Mouse (Mus musculus): ENCODE measurements at regions not wholly inside any gene's neighbourhood (a gene's known extent, or its start where the extent isn't known, plus 50 kb on each side); places are given as distances from the start of the nearest gene placed in this dataset.

DNA sequence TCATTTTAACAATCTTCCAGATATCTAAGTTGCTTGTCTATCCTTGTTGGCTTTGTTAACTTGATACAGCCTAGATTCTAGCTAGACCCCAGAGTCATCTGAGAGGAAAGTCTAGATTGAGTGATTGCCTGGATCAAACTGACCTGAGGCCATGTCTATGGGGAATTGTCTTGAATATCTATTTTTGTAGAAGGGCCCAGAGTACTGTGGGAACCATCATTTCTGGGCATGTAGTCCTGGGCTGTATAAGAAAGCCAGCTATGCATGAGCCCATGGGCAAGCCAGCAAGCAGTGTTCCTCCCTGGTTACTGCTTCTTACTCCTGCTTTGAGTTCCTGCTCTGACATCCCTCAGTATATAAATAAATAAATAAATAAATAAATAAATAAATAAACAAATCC, 199.7 kb upstream of the Tle3 start:
- Histone ChIP-seq H3K36me3 (no peaks in the 10 kb centered on the region), H3K9ac (no peak overlapping the region), H3K4me2 (no peak overlapping the region), H3K27ac (replicated peaks) (no peak overlapping the region), H3K27me3 (peaks cover 3% of the 10 kb centered on the region; the same call in 1 of the 2 replicates), H3K4me1 (replicated peaks) (peaks cover 4% of the 10 kb centered on the region; the same call in 1 of the 2 replicates), H3K4me3 (no peak overlapping the region), H3K9me3 (no peaks in the 10 kb centered on the region)
- ATAC-seq (ENCODE audit: low FRiP score, low read depth): no peak

DNA sequence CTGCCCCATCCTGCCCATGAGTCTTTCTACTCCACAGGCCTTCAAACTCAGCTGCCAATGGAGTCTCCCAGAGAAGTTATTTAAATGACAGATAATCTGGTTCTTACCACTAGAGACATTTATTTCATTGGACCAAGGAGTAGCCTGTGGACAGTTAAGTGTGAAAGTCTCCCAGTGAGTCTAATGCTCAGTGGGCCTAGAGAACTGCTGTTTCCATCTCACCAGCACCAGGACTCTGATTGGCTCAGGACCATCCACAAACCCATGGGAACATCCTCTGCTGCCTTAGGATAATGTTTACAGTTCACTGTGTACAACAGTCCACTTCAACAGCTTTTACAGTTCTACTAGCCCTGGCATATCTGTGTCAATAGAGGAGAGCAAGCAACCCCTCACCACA, 198.6 kb upstream of the Tle3 start:
- H3K36me3 ChIP-seq: no peaks in the 10 kb centered on the region
- no peak overlapping the region for H3K27ac ChIP-seq (replicated peaks)
- no peaks in the 10 kb centered on the region for H3K9me3 ChIP-seq
- peaks cover 3% of the 10 kb centered on the region; the same call in 1 of the 2 replicates for H3K27me3 ChIP-seq
- peaks cover 4% of the 10 kb centered on the region; the same call in 1 of the 2 replicates for H3K4me1 ChIP-seq (replicated peaks)
- no peak overlapping the region for H3K9ac ChIP-seq
- ATAC-seq (ENCODE audit: low FRiP score, low read depth): no peak
- H3K4me2 ChIP-seq: no peak overlapping the region
- H3K4me3 ChIP-seq: no peak overlapping the region

DNA sequence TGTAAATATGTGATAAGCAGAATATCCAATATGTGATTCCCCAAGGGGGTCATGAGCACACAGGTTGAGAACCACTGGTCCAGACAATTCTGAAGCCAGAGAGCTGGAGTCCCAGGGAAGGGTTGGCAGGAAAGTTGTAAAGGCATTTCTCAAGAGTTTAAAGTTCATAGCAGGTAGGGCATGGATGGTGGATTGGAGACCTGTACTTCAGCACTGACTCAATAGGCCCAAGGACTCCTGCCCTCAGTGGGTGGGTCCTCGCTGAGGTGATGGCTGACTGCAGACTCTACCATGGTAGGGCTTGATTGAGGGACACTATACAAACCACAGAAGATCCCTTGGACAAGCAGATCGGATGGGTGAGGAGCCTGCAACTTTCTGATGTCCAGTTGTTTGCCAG, 196.8 kb upstream of the Tle3 start:
- H3K4me1 ChIP-seq (replicated peaks): peaks cover 4% of the 10 kb centered on the region; the same call in 1 of the 2 replicates
- H3K4me2 ChIP-seq: no peak overlapping the region
- ATAC-seq (ENCODE audit: low FRiP score, low read depth): no peak
- H3K36me3 ChIP-seq: no peaks in the 10 kb centered on the region
- no peak overlapping the region for H3K27ac ChIP-seq (replicated peaks)
- no peaks in the 10 kb centered on the region for H3K9me3 ChIP-seq
- H3K27me3 ChIP-seq: peaks cover 3% of the 10 kb centered on the region; the same call in 1 of the 2 replicates
- 94% methylated on average over 2 of the region's 2 CpGs for WGBS
- no peak overlapping the region for H3K9ac ChIP-seq
- no peak overlapping the region for H3K4me3 ChIP-seq

DNA sequence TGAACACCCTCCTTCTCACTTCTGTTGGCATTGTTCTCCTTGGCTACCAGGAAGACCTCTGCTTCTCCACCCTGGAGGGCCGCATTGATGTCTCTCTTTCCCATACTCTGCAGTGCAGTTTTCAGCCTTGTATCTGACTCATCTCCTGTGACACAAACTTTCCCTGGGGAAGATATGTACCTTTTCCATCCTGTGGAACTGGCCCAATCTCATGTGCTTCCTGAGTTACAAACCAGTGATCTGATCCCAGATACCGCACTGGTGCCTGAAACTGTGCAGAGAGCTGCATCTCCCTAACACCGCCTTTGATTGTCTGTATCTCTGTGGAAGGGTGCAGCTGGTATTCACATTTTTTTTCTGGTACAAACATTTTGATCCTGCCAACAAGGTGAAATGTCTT, 195.3 kb upstream of the Tle3 start:
- Histone ChIP-seq H3K4me1 (replicated peaks) (peaks cover 4% of the 10 kb centered on the region; the same call in 1 of the 2 replicates), H3K27ac (replicated peaks) (no peak overlapping the region), H3K4me3 (no peak overlapping the region), H3K4me2 (no peak overlapping the region), H3K9me3 (no peaks in the 10 kb centered on the region), H3K9ac (no peak overlapping the region), H3K27me3 (peaks cover 3% of the 10 kb centered on the region; the same call in 1 of the 2 replicates), H3K36me3 (no peaks in the 10 kb centered on the region)
- WGBS: 97% methylated on average over 3 of the region's 3 CpGs
- no peak for ATAC-seq (ENCODE audit: low FRiP score, low read depth)

DNA sequence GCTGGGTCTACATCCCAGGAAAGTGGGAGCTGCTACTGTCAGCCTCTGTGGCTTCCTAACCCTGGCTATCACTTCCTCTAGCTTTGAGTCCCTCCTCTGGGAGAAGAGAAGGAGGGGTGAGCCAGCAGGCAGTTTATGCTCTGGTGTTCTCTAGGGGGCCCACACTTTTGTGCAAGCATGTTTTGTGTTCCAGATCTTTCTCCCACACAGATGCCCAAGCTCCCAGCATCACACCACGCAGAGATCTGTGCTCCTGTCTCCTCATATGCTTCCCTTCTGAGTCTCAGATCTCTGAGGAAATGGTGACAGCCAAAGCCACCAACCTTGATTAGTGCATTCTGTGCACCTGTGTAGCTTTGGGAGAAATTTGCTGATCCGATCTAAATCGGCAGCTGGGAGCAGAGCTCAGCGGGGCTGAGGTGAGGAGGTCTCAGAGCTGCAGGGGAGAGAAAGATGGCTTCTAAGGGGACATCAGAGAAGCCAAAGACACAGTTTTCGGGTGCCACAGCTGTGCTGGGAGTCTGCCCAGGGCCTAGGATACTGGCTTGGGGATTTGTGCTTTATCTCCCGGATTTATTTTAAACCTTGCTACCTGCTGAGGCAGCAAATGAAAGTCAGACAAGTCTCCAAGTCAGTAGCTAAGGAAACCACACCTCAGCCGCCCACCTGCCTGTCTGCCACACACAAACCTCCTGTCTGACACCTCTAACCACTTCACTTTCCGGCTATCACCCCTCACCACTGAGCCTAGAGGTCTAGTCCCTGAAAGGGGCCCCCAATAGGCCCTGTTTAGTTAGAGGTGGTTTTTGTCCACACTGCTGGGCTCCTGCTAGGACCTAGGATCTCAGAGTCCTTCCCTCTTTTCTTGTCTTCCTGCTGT, 185.4 kb upstream of the Tle3 start:
- Histone ChIP-seq H3K9me3 (no peaks in the 10 kb centered on the region), H3K27ac (replicated peaks) (no peak overlapping the region), H3K4me1 (replicated peaks) (no peaks in the 10 kb centered on the region), H3K4me2 (no peak overlapping the region), H3K36me3 (no peaks in the 10 kb centered on the region), H3K4me3 (no peak overlapping the region), H3K27me3 (no peaks in the 10 kb centered on the region), H3K9ac (no peak overlapping the region)
- no peak for ATAC-seq (ENCODE audit: low FRiP score, low read depth)
- WGBS: 65% methylated on average over 8 of the region's 8 CpGs

DNA sequence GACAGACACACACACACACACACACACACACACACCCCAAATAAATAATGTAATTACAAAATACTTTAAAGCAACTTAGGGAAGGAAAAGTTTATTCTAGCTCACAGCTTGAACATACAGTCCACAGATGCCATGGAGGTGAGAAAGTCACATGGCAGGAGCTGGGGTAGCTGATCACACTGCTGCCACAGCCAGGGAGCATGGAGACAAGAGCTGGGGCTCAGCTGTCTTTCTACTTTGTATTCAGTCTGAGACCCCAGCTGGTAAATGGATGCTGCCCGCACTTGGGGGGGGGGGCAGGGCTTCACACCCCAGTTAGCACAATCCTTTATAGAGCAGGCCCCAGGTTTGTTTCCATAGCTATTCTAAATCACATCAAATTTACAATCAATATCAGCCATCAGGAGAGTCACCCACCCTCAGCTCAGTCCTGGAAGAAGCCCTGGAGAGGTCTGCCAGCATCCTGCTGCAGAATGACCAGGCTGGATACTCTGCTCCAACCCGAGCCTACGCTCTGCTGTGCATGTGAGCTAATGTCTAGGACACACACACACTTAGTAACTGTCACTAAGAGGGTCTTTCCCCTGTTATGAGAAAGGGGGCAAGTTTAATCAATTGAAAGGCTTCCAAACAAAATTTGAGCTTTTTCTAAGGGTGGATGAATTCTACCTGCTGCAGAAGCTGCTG, 184.3 kb upstream of the Tle3 start:
- no peaks in the 10 kb centered on the region for H3K4me1 ChIP-seq (replicated peaks)
- H3K36me3 ChIP-seq: no peaks in the 10 kb centered on the region
- 24% methylated on average over 3 of the region's 3 CpGs for WGBS
- H3K9me3 ChIP-seq: no peaks in the 10 kb centered on the region
- ATAC-seq (ENCODE audit: low FRiP score, low read depth): no peak
- no peak overlapping the region for H3K27ac ChIP-seq (replicated peaks)
- H3K4me3 ChIP-seq: no peak overlapping the region
- no peaks in the 10 kb centered on the region for H3K27me3 ChIP-seq
- no peak overlapping the region for H3K4me2 ChIP-seq
- no peak overlapping the region for H3K9ac ChIP-seq

DNA sequence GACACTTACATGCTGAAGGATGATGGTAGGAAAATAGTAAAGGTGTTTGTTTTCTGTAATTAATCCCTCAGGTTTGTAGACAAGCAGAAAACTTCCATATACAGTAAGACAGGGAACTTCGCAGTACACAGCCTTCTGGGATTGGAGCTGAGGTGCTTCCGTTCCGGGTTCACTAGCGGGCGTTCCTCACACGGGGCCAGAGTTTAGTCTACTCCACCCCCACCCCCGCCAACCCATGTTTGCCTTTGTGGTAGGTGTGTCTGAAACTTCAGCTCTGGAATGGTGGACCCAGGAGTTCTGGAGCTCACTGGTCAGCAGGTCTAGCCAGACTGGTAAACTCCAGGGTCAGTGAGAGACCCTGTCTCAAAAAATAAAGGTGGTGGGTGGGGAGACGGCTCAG, 182.9 kb upstream of the Tle3 start:
- Histone ChIP-seq H3K27me3 (0 out of 2 replicates have a peak, but pooled peaks cover 2% of the 10 kb centered on the region), H3K4me1 (replicated peaks) (no peaks in the 10 kb centered on the region), H3K4me3 (no peak overlapping the region), H3K9me3 (no peaks in the 10 kb centered on the region), H3K27ac (replicated peaks) (no peak overlapping the region), H3K4me2 (no peak overlapping the region), H3K9ac (no peak overlapping the region), H3K36me3 (no peaks in the 10 kb centered on the region)
- ATAC-seq (ENCODE audit: low FRiP score, low read depth): no peak
- 94% methylated on average over 8 of the region's 8 CpGs for WGBS

DNA sequence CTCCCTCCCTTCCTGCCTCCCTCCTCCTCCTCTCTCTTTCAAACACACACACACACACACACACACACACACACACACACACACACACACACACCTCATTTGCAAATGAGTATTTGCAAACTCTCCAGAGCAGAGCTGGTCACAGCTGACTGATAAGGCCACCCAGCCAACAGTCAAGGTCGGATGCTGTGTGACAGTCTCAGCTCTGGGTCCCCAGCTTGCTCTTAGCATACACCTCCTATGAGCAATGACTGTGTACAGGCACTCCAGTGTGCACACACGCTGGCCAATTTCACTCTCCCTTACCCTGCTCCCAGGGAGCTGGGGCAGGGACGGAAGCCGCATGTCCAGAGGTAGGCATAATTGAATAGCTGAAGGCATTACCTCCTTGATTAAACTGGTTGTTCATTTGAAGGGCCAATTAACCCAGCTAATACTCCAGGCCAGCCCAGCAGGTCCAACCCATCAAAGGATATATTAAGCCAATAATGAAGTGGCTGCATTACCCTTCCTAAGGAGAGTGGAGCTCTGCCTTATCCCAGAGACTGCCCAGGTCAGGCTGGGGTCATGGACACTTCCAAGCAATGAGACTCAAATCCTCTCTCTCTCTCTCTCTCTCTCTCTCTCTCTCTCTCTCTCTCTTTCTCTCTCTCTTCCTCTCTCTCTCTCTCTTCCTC, 173.0 kb upstream of the Tle3 start:
- no peak overlapping the region for H3K4me3 ChIP-seq
- H3K4me2 ChIP-seq: no peak overlapping the region
- H3K4me1 ChIP-seq (replicated peaks): peaks cover 14% of the 10 kb centered on the region
- no peaks in the 10 kb centered on the region for H3K36me3 ChIP-seq
- ATAC-seq (ENCODE audit: low FRiP score, low read depth): no peak
- no peaks in the 10 kb centered on the region for H3K9me3 ChIP-seq
- H3K9ac ChIP-seq: no peak overlapping the region
- 44% methylated on average over 4 of the region's 4 CpGs for WGBS
- H3K27me3 ChIP-seq: peaks cover 4% of the 10 kb centered on the region; the same call in 1 of the 2 replicates
- no peak overlapping the region for H3K27ac ChIP-seq (replicated peaks)

DNA sequence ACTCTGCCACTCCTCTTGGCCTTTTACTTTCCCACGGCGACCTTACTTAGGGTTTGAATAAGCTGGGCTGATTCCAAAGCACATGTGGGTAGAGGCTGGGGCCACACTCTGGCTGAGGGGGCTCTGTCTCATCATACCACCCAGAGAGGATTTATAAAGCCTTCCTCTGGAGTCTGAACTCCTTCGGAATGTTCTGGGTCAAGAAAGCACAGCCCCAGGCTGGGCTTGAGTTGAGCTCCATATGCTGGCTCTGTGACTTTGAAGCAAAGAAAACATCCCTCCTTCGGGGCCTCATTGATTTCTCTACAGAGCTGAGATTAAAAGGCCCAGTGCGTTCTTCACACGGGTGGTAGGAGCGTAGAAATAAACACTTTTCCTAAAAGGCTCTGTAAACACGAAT, 172.3 kb upstream of the Tle3 start:
- Histone ChIP-seq H3K27me3 (peaks cover 4% of the 10 kb centered on the region; the same call in 1 of the 2 replicates), H3K4me1 (replicated peaks) (peaks cover 16% of the 10 kb centered on the region), H3K4me2 (no peak overlapping the region), H3K9ac (no peak overlapping the region), H3K9me3 (no peaks in the 10 kb centered on the region), H3K36me3 (no peaks in the 10 kb centered on the region), H3K27ac (replicated peaks) (no peak overlapping the region), H3K4me3 (no peak overlapping the region)
- 48% methylated on average over 8 of the region's 8 CpGs for WGBS
- no peak for ATAC-seq (ENCODE audit: low FRiP score, low read depth)

DNA sequence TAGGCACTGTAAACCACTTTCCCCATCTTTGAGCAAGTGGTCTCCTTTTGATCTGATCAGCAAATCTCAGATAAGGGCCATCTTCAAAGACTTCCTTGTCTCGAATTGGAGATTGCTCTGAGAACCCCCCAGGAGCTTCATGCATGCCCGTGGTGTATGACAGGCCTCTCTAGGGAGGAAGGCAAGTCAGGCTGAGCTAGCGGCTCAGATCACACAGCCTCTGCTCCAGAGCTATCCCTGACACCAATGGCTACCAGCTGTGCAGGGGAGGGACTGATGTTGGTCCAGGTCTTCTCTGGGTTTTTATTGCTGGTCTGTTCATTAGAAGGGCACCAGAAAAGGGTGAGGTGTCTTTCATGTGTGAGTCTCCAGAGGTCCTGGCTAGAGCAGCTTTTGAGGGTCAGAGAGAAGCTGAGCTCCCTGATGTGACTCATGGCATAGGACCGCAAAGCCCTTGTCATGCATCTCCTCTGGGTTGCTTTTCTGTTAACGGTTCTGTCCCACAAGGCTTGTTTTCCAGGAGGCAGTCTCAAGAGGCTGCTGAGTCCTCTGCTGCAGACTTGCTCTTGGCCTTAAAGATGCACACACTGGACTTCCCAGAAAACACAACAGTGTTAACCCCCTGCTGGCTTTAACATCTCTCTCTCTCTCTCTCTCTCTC, 171.7 kb upstream of the Tle3 start:
- H3K27ac ChIP-seq (replicated peaks): no peak overlapping the region

DNA sequence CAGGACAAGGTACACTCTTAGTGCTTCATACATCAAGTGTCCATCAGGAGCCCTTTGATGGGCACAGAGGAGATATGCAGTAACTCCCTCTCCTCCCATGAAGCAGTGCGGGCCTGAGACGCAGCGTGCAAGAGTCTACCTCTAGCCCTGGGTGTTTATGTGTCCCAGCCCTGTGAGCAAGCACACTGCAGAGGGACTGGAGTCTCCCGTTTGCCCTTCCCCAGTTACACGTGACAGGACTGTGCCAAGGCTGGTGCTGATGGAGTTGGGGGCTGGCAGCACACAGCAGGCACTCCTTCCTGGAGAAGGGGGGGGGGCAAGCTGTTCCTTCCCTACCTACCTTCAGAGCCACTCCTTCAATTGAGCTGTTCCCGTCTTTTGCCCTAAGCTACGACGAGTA, 167.1 kb upstream of the Tle3 start:
- Histone ChIP-seq H3K9ac (no peak overlapping the region), H3K36me3 (no peaks in the 10 kb centered on the region), H3K9me3 (no peaks in the 10 kb centered on the region), H3K27me3 (peaks cover 4% of the 10 kb centered on the region; the same call in 1 of the 2 replicates), H3K27ac (replicated peaks) (no peak overlapping the region), H3K4me3 (no peak overlapping the region), H3K4me2 (no peak overlapping the region), H3K4me1 (replicated peaks) (peaks cover 20% of the 10 kb centered on the region)
- 76% methylated on average over 8 of the region's 8 CpGs for WGBS
- ATAC-seq (ENCODE audit: low FRiP score, low read depth): no peak

More for the DNA sequence above, 171.7 kb upstream of the Tle3 start:
- WGBS: 31% methylated on average over 5 of the region's 5 CpGs
- no peak for ATAC-seq (ENCODE audit: low FRiP score, low read depth)
- Histone ChIP-seq H3K9ac (no peak overlapping the region), H3K4me2 (no peak overlapping the region), H3K4me3 (no peak overlapping the region), H3K27me3 (peaks cover 4% of the 10 kb centered on the region; the same call in 1 of the 2 replicates), H3K36me3 (no peaks in the 10 kb centered on the region), H3K4me1 (replicated peaks) (peaks cover 19% of the 10 kb centered on the region), H3K9me3 (no peaks in the 10 kb centered on the region)

All from hindbrain, embryonic 15.5 days (tissue).